Mouse (Mus musculus): ENCODE measurements around the gene A430033K04Rik. TPM values are rescaled to one million over a fixed set of nuclear protein-coding genes. Genes with fewer than 3 reads are reported as not detected.

Gene A430033K04Rik
- polyA plus RNA-seq, 1 experiment from 2014 or later, result 27.7 TPM

- Histone ChIP-seq H3K9me3 (ENCODE audit: control insufficient read depth, low read length) (no peaks in the 10 kb centered on the region), H3K36me3 (ENCODE audit: control insufficient read depth, insufficient read depth) (peaks cover 11% of the 10 kb centered on the region), H3K4me1 (replicated peaks; ENCODE audit: control insufficient read depth, insufficient read depth, low read length) (no peaks in the 10 kb centered on the region), H3K4me3 (replicated peaks; ENCODE audit: low read length) (no peak overlapping the region), H3K27me3 (replicated peaks; ENCODE audit: control insufficient read depth, insufficient read depth, low read length) (no peaks in the 10 kb centered on the region), H3K27ac (ENCODE audit: low read length) (no peak overlapping the region), H3K4me2 (ENCODE audit: low read length) (no peak overlapping the region), H3K9ac (replicated peaks; ENCODE audit: low read depth, low read length) (no peak overlapping the region)
- 79% methylated on average over 1 of the region's 1 CpGs for WGBS
- ATAC-seq, result no peak
These were observed 30.3 kb downstream of the A430033K04Rik start for GRCm38 (mm10) chr5:138652911-138653310.

GRCm38 (mm10) chr5:138656477-138657156 is 34.0 kb downstream of the A430033K04Rik start:
- peak; percentile 84 for ATAC-seq
- H3K9ac ChIP-seq (replicated peaks; ENCODE audit: low read depth, low read length), result no peak overlapping the region

DNA sequence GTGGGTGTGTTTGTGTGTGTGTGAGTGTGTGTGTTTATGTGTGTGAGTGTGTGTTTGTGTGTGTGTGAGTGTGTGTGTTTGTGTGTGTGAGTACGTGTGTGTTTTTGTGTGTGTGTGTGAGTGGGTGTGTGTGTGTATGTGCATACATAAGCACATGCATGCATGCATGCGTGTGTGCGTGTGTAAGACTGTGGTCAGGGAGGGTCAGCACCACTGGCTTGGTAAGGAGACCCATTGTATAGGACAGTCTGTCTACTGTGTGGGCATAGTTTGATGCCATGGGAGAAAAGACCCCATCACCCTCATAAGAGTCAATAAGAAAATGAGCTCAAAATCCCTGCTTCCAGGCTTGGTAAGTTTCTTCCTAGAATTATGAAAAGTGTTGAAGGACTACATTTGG is 34.7 kb downstream of the A430033K04Rik start:
- ATAC-seq, result no peak
- no peak overlapping the region for H3K4me2 ChIP-seq (ENCODE audit: low read length)
- H3K9ac ChIP-seq (replicated peaks; ENCODE audit: low read depth, low read length), result no peak overlapping the region
- H3K9me3 ChIP-seq (ENCODE audit: control insufficient read depth, low read length), result no peaks in the 10 kb centered on the region
- H3K27ac ChIP-seq (ENCODE audit: low read length), result no peak overlapping the region
- no peaks in the 10 kb centered on the region for H3K36me3 ChIP-seq (ENCODE audit: control insufficient read depth, insufficient read depth)
- H3K4me1 ChIP-seq (replicated peaks; ENCODE audit: control insufficient read depth, insufficient read depth, low read length), result no peaks in the 10 kb centered on the region
- no peak overlapping the region for H3K4me3 ChIP-seq (replicated peaks; ENCODE audit: low read length)
- H3K27me3 ChIP-seq (replicated peaks; ENCODE audit: control insufficient read depth, insufficient read depth, low read length), result no peaks in the 10 kb centered on the region
- WGBS, result 87% methylated on average over 3 of the region's 3 CpGs

More at GRCm38 (mm10) chr5:138656477-138657156, 34.0 kb downstream of the A430033K04Rik start:
- no peak overlapping the region for H3K27ac ChIP-seq (ENCODE audit: low read length)
- H3K4me2 ChIP-seq (ENCODE audit: low read length), result no peak overlapping the region
- 21% methylated on average over 2 of the region's 2 CpGs for WGBS
- H3K9me3 ChIP-seq (ENCODE audit: control insufficient read depth, low read length), result no peaks in the 10 kb centered on the region
- H3K4me1 ChIP-seq (replicated peaks; ENCODE audit: control insufficient read depth, insufficient read depth, low read length), result no peaks in the 10 kb centered on the region
- H3K4me3 ChIP-seq (replicated peaks; ENCODE audit: low read length), result no peak overlapping the region
- H3K27me3 ChIP-seq (replicated peaks; ENCODE audit: control insufficient read depth, insufficient read depth, low read length), result no peaks in the 10 kb centered on the region
- no peaks in the 10 kb centered on the region for H3K36me3 ChIP-seq (ENCODE audit: control insufficient read depth, insufficient read depth)

DNA sequence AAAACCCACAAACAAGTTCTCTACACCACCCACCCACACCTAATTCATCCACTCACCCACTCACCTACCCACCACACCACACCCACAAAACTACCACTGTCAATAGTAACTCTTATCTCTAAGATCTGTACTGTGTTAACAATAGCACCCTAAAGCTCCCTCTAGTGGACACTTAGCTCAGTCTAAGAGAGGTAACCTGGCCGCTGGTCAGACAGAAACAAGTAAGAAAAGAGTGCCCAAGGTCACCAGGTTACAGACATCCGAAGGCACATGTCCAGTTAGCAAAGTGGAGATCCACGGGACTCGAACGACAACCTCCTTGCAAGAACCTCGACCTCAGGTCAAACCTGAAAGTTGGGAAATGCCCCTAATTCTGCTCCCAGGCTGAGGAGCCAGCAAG is 35.2 kb downstream of the A430033K04Rik start:
- no peak overlapping the region for H3K4me3 ChIP-seq (replicated peaks; ENCODE audit: low read length)
- H3K27me3 ChIP-seq (replicated peaks; ENCODE audit: control insufficient read depth, insufficient read depth, low read length), result no peaks in the 10 kb centered on the region
- H3K4me2 ChIP-seq (ENCODE audit: low read length), result no peak overlapping the region
- H3K36me3 ChIP-seq (ENCODE audit: control insufficient read depth, insufficient read depth), result no peaks in the 10 kb centered on the region
- no peak overlapping the region for H3K9ac ChIP-seq (replicated peaks; ENCODE audit: low read depth, low read length)
- H3K9me3 ChIP-seq (ENCODE audit: control insufficient read depth, low read length), result no peaks in the 10 kb centered on the region
- H3K27ac ChIP-seq (ENCODE audit: low read length), result no peak overlapping the region
- H3K4me1 ChIP-seq (replicated peaks; ENCODE audit: control insufficient read depth, insufficient read depth, low read length), result no peaks in the 10 kb centered on the region
- ATAC-seq, result peak; percentile 70; the same call in 1 of the 2 replicates
- 31% methylated on average over 6 of the region's 6 CpGs for WGBS

DNA sequence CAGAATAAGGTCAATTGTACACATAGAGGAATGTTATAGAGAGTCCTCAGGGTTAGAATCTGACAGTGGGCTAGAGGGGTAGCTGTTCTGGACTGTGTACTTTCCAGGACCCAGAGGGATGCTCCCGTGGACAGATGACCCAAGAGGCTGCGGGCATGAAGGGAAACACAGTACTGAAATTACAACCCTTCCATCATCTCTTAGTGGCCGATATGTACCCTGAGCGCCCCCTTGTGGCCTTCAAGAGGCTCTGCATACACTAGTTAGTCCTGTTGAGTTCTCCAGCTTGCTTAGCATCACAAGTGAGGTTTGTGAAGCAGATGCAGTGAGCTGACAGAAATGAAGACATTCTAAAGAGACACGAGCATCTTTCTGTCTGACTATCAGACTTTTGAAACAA is 36.3 kb downstream of the A430033K04Rik start:
- Histone ChIP-seq H3K9ac (replicated peaks; ENCODE audit: low read depth, low read length) (no peak overlapping the region), H3K27me3 (replicated peaks; ENCODE audit: control insufficient read depth, insufficient read depth, low read length) (no peaks in the 10 kb centered on the region), H3K4me1 (replicated peaks; ENCODE audit: control insufficient read depth, insufficient read depth, low read length) (no peaks in the 10 kb centered on the region), H3K4me3 (replicated peaks; ENCODE audit: low read length) (no peak overlapping the region), H3K27ac (ENCODE audit: low read length) (no peak overlapping the region), H3K36me3 (ENCODE audit: control insufficient read depth, insufficient read depth) (no peaks in the 10 kb centered on the region), H3K9me3 (ENCODE audit: control insufficient read depth, low read length) (no peaks in the 10 kb centered on the region), H3K4me2 (ENCODE audit: low read length) (no peak overlapping the region)
- peak; percentile 40; the same call in 1 of the 2 replicates for ATAC-seq
- 9% methylated on average over 5 of the region's 5 CpGs for WGBS

GRCm38 (mm10) chr5:138683023-138683766 is 60.5 kb downstream of the A430033K04Rik start:
- Histone ChIP-seq H3K27ac (ENCODE audit: low read length) (no peak overlapping the region), H3K4me3 (replicated peaks; ENCODE audit: low read length) (no peak overlapping the region), H3K27me3 (replicated peaks; ENCODE audit: control insufficient read depth, insufficient read depth, low read length) (no peaks in the 10 kb centered on the region; the same call in 1 of the 2 replicates), H3K9ac (replicated peaks; ENCODE audit: low read depth, low read length) (no peak overlapping the region), H3K4me1 (replicated peaks; ENCODE audit: control insufficient read depth, insufficient read depth, low read length) (no peaks in the 10 kb centered on the region), H3K36me3 (ENCODE audit: control insufficient read depth, insufficient read depth) (no peaks in the 10 kb centered on the region), H3K4me2 (ENCODE audit: low read length) (no peak overlapping the region), H3K9me3 (ENCODE audit: control insufficient read depth, low read length) (no peaks in the 10 kb centered on the region)
- no peak for ATAC-seq
- 72% methylated on average over 8 of the region's 8 CpGs for WGBS

DNA sequence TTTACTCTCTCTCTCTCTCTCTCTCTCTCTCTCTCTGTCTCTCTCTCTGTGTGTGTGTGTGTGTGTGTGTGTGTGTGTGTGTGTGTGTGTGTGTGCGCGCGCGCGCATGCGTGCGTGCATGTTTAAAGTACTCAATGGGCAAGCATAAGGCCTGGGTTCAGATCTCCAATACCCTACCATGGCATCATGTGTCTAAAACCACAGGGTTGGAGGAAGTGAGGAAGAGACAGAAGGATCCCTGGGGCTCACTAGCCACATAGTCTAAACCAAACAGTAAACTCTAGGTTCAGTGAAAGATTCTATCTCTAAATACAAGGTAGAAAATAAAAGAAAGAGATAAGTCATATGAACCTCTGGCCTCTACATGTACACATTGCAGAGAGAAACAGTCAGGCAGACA is 61.2 kb downstream of the A430033K04Rik start:
- Histone ChIP-seq H3K4me1 (replicated peaks; ENCODE audit: control insufficient read depth, insufficient read depth, low read length) (no peaks in the 10 kb centered on the region), H3K27ac (ENCODE audit: low read length) (no peak overlapping the region), H3K9me3 (ENCODE audit: control insufficient read depth, low read length) (no peaks in the 10 kb centered on the region), H3K4me3 (replicated peaks; ENCODE audit: low read length) (no peak overlapping the region), H3K27me3 (replicated peaks; ENCODE audit: control insufficient read depth, insufficient read depth, low read length) (no peaks in the 10 kb centered on the region; the same call in 1 of the 2 replicates), H3K4me2 (ENCODE audit: low read length) (no peak overlapping the region), H3K9ac (replicated peaks; ENCODE audit: low read depth, low read length) (no peak overlapping the region), H3K36me3 (ENCODE audit: control insufficient read depth, insufficient read depth) (no peaks in the 10 kb centered on the region)
- no peak for ATAC-seq
- over 99% methylated on average over 7 of the region's 7 CpGs for WGBS

- Histone ChIP-seq H3K9ac (replicated peaks; ENCODE audit: low read depth, low read length) (no peak overlapping the region), H3K4me1 (replicated peaks; ENCODE audit: control insufficient read depth, insufficient read depth, low read length) (no peaks in the 10 kb centered on the region), H3K27me3 (replicated peaks; ENCODE audit: control insufficient read depth, insufficient read depth, low read length) (no peaks in the 10 kb centered on the region; the same call in 1 of the 2 replicates), H3K4me2 (ENCODE audit: low read length) (no peak overlapping the region), H3K36me3 (ENCODE audit: control insufficient read depth, insufficient read depth) (no peaks in the 10 kb centered on the region), H3K9me3 (ENCODE audit: control insufficient read depth, low read length) (no peaks in the 10 kb centered on the region), H3K4me3 (replicated peaks; ENCODE audit: low read length) (no peak overlapping the region), H3K27ac (ENCODE audit: low read length) (no peak overlapping the region)
- no peak for ATAC-seq
- 83% methylated on average over 5 of the region's 5 CpGs for WGBS
These were observed 64.8 kb downstream of the A430033K04Rik start for GRCm38 (mm10) chr5:138687453-138687852.

- Histone ChIP-seq H3K4me3 (replicated peaks; ENCODE audit: low read length) (no peak overlapping the region), H3K4me1 (replicated peaks; ENCODE audit: control insufficient read depth, insufficient read depth, low read length) (no peaks in the 10 kb centered on the region), H3K27ac (ENCODE audit: low read length) (no peak overlapping the region), H3K9me3 (ENCODE audit: control insufficient read depth, low read length) (no peaks in the 10 kb centered on the region), H3K9ac (replicated peaks; ENCODE audit: low read depth, low read length) (no peak overlapping the region), H3K4me2 (ENCODE audit: low read length) (no peak overlapping the region), H3K27me3 (replicated peaks; ENCODE audit: control insufficient read depth, insufficient read depth, low read length) (no peaks in the 10 kb centered on the region; the same call in 1 of the 2 replicates), H3K36me3 (ENCODE audit: control insufficient read depth, insufficient read depth) (no peaks in the 10 kb centered on the region)
- WGBS, result 51% methylated on average over 5 of the region's 5 CpGs
- ATAC-seq, result no peak
These were observed 66.6 kb downstream of the A430033K04Rik start for GRCm38 (mm10) chr5:138689254-138689653.

Data from forebrain, embryonic 16.5 days (tissue).